Mouse (Mus musculus): ENCODE data around the gene Gm6592. TPM values are rescaled to one million over a fixed set of nuclear protein-coding genes. Genes with fewer than 3 reads are reported as not detected.

The Gm6592 gene
- polyA plus RNA-seq, 1 experiment from 2014 or later: not detected

DNA sequence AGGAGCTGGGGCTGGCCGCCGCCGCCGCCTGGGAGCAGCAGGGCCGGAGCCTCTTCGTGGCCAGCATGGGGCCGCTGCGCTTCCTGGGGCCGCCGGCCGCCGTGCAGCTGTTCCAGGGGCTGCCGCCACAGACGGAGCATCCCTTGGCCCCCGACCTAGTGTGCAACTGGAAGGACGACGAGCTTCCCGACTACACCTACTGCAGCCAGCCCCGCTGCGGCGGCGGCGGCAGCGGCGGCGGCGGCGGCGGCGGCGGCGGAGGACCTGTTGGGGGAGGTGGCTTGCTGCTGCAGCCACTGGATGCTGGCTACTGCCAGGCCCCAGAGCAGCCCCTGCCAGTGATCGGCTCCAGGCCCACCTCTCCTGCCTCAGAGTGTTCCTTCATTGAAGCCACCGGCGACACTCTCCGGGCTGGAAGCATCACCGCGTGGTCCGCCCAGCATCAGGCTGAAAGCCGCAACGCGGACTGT is 49.4 kb downstream of the Gm6592 start:
- peak; percentile 80 for ATAC-seq (ENCODE audit: low FRiP score)

More for the DNA sequence above, 49.4 kb downstream of the Gm6592 start:
- Histone ChIP-seq H3K4me3 (replicated peaks; ENCODE audit: low read length) (peak overlapping the region; percentile 57), H3K9me3 (ENCODE audit: control insufficient read depth, low read length) (no peaks in the 10 kb centered on the region), H3K4me1 (replicated peaks; ENCODE audit: control insufficient read depth, insufficient read depth, low read length) (0 out of 2 replicates have a peak, but pooled peaks cover 7% of the 10 kb centered on the region), H3K9ac (peak overlapping the region; percentile 90), H3K27ac (peak overlapping the region; percentile 90), H3K36me3 (replicated peaks; ENCODE audit: control insufficient read depth, insufficient read depth) (no peaks in the 10 kb centered on the region), H3K27me3 (ENCODE audit: control insufficient read depth, insufficient read depth, low read length) (no peaks in the 10 kb centered on the region), H3K4me2 (replicated peaks) (peak overlapping the region; percentile 68)
- WGBS: 15% methylated on average over 22 of the region's 42 CpGs
- no peak for DNase-seq (ENCODE audit: low spot score)

Other genes starting within 250 kb of the Gm6592 start
- not detected in 2 replicates for gene Ssxb8, start 153.2 kb upstream of the Gm6592 start, polyA plus RNA-seq (2014; fragmentation: Nextera tagmentation; extraction: Ambion mirVana)
- gene Ssx9, start 95.6 kb upstream of the Gm6592 start, polyA plus RNA-seq (2014; fragmentation: Nextera tagmentation; extraction: Ambion mirVana): not detected in 2 replicates
- gene Ssxb5, start 40.3 kb upstream of the Gm6592 start, polyA plus RNA-seq (2014; fragmentation: Nextera tagmentation; extraction: Ambion mirVana): not detected in 2 replicates
- not detected in 2 replicates for gene Gm5751, start 30.3 kb downstream of the Gm6592 start, polyA plus RNA-seq (2014; fragmentation: Nextera tagmentation; extraction: Ambion mirVana)
- gene B630019K06Rik, start 48.4 kb downstream of the Gm6592 start, polyA plus RNA-seq (2014; fragmentation: Nextera tagmentation; extraction: Ambion mirVana): 39.1 and 40.7 TPM in 2 replicates
- not detected in 2 replicates for gene Fthl17b, start 119.0 kb downstream of the Gm6592 start, polyA plus RNA-seq (2014; fragmentation: Nextera tagmentation; extraction: Ambion mirVana)
- not detected in 2 replicates for gene Fthl17c, start 132.6 kb downstream of the Gm6592 start, polyA plus RNA-seq (2014; fragmentation: Nextera tagmentation; extraction: Ambion mirVana)
- not detected in 2 replicates for gene Fthl17d, start 142.8 kb downstream of the Gm6592 start, polyA plus RNA-seq (2014; fragmentation: Nextera tagmentation; extraction: Ambion mirVana)
- gene Fthl17e, start 189.5 kb downstream of the Gm6592 start, polyA plus RNA-seq (2014; fragmentation: Nextera tagmentation; extraction: Ambion mirVana): not detected in 2 replicates
- gene Fthl17f, start 219.0 kb downstream of the Gm6592 start, polyA plus RNA-seq (2014; fragmentation: Nextera tagmentation; extraction: Ambion mirVana): not detected in 2 replicates